Mouse (Mus musculus) kidney, postnatal 4 days (tissue): ENCODE data around the gene Med13l.

Source experiments
- DNase-seq, 2 experiments: peaks; one replicate each; pipeline ENCODE4 v3.0.0; 2021; ENCODE audit warnings: mixed read lengths in 2 of 2

The Med13l gene

DNA sequence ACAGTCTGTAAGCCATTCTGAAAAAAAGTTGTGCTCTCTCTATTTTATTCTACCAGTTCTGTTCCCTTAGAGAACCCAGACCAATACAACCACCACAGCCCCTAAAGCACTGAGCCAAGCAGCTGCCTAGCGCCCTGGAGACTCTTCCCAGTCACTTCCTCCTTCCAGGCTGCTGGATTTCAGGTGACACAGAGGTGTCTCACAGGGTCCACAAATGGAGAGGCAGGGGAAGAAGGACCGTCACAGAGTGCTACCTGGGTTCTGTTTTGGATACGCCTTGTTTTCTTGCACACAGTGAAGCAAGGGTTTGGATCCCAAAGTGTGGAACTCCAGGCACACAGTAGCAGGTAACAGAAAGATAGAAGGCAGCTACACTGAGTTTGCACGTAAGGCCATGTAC lies 140.5 kb downstream of the Med13l start:
- no peak for DNase-seq

GRCm38 (mm10) chr5:118702674-118703073 lies 142.2 kb downstream of the Med13l start:
- DNase-seq: no peak

DNA sequence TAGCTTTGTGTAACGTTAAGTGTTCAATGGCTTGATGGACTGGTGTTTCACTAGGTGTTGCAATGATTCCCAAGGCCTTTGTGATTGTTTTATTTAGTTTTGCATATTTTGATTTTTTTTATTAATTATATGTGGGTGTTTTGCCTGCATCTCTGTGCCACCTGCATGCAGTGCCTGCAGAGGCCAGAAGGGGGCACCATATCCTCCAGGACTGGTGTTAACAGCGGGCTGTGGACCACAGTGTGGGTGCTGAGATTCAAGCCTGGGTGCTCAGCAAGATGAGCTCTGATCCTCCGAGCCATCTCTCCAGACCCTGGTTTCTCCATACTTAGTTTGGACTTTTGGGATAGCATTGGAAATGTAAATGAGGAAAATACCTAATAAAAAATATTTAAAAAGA lies 143.7 kb downstream of the Med13l start:
- peak; percentile 43 to 51 for DNase-seq

GRCm38 (mm10) chr5:118704960-118705359 lies 144.5 kb downstream of the Med13l start:
- DNase-seq: no peak

DNA sequence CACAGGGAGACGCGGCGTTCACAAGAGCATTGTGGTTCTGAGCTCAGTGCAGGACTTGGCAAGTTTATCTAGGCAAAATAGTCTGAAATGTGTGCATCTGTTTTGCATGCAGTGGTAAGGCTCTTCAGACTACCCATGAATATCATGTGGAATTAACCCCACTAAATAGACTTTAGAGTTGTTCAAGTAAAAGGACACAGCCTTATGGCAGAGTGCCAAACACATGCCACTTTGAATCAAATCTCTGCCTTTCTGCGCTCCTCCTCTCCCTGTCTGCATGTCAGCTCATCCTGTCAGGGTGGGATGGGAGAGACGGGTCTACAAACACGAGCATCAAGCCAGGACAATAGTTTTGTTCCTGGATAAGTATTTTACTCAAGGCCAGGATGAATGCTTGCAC lies 145.5 kb downstream of the Med13l start:
- DNase-seq: no peak

GRCm38 (mm10) chr5:118706414-118706813 lies 145.9 kb downstream of the Med13l start:
- DNase-seq: no peak

DNA sequence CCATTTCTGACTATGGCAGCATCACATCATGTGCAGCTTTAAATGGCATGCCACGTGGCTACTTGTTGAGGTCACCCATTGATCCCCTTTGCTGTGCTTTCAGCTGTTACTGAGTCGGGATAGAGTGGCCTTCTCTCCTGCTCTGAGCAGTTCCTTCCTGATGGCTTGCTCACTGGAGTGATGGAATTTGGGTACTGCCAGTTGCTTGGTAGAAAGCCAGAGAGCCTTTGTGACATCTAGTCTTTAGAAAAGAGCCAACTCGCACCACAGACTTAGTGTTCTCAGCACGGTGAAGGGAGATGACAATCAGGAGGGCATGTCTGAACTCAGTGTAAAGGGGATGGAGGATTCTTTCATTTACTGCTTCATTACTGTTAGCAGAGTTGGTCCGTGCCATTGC lies 147.0 kb downstream of the Med13l start:
- DNase-seq: no peak

DNA sequence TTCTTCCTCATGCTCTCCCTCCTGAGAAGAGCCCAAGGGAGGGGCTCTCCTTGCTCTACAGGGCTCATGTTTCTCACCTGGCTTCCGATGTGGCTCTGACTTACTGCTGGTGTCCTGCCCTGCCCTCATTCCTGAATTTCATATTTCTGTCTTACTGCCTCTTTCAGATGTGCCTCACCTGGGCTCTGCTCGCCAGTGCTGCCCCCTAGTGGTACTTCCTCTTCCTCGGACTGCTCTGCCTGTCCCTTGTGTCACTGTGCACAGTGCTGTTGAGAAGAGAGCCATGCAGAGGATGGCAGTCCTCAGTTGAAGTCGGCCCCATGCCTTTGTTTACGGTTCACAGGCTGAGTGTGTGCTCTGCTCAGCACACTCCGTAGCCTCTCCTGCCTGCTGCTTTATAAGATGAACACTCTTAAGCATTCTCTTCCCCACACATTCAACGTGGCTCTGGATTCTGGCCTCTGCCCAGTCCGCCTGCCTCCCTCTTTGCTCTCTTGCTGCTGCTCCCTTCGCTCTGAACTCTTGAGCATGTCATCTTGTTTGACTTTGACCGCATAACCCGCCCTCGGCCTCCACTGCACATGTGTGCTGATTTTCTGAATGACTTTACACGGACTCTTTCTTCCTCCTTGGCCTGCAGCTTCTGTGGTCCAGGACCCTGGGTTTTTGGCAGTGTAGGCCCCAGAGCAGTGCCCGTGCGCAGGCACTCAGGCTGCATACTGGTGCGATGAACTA lies 147.9 kb downstream of the Med13l start:
- peak; percentile 84 to 86 for DNase-seq

- peak in 1 of 2 experiments; percentile 22 for DNase-seq
Observed at GRCm38 (mm10) chr5:118709847-118710251, 149.4 kb downstream of the Med13l start.

DNA sequence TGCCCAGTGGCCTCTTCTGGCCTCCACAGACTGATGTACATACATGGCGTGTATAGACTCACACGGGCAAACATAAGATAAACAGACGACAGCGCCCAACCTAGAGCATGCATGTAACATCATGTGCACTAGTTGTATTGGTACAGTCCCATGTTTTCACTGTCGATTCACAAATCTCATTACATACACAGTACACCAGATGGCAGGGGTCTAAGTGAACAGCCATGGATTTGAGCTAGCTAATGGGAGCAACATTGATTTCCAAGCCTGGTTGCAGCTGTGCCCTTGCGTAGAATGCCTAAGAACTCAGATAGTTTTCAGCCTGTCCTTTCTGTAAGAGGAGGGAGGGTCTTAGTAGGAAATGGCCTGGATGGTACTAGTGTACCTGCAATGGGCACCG lies 155.0 kb downstream of the Med13l start:
- DNase-seq: no peak

- DNase-seq: no peak
Observed at GRCm38 (mm10) chr5:118716295-118717271, 156.1 kb downstream of the Med13l start.

GRCm38 (mm10) chr5:118717456-118717855 lies 157.0 kb downstream of the Med13l start:
- DNase-seq: no peak

DNA sequence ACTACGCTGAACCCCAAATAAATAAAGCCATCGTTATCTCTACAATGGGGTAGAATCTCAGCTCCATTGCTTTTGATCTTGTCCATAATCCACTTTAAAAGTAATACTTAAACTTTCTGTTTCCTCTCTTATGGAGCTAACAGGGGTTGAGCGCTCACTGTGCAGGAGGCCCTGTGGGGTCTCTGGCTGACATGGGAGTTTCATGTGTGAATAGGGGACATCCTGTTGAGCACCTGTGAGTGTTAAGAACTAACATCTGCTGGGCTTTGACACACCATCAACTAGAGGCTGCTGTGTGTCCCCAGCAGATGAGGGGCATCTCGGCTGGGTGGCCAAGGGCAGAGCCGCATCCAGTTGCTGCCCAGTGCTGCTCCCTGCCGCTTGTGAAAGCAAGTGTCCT lies 157.6 kb downstream of the Med13l start:
- DNase-seq: no peak

DNA sequence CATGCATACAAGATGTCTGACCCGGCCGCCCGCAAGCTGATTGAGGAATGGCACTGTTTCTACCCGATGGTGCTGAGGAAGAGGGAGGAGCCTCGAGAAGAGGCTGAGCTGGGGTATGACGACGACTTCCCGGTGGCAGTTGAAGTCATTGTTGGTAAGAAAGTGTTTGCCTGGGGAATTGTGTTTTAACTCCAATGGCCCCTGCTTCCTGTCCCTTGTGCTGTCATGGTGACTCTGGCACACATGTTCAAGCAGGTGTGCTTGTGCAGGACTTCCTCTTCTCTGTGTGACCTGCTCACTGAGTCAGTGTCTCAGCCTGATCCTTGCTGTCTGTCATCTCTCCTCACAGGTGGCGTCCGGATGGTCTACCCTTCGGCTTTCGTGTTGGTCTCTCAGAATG lies 160.9 kb downstream of the Med13l start:
- no peak for DNase-seq

- no peak for DNase-seq
Observed at GRCm38 (mm10) chr5:118721848-118722247, 161.4 kb downstream of the Med13l start.

DNA sequence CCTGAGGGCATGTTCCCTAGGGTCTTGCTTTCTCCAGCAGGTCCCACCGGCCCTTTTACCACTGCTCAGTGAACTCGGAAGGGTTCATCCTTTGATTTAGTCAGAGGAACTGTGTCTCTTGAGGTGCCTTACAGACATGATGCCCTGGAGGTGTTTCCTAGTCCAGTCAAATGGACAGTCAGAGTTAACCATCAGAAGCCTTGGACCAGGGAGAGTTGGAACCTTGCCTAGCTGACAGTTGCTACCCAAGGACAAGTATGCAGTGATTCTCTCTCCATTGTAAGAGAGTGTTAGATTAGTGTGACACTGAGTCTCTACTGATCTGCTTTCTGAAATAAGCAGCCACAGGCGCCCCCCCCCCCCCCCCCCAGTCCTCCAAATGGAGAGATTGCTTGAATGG lies 162.0 kb downstream of the Med13l start:
- DNase-seq: no peak

- no peak for DNase-seq
Observed at GRCm38 (mm10) chr5:118725425-118725824, 164.9 kb downstream of the Med13l start.

DNA sequence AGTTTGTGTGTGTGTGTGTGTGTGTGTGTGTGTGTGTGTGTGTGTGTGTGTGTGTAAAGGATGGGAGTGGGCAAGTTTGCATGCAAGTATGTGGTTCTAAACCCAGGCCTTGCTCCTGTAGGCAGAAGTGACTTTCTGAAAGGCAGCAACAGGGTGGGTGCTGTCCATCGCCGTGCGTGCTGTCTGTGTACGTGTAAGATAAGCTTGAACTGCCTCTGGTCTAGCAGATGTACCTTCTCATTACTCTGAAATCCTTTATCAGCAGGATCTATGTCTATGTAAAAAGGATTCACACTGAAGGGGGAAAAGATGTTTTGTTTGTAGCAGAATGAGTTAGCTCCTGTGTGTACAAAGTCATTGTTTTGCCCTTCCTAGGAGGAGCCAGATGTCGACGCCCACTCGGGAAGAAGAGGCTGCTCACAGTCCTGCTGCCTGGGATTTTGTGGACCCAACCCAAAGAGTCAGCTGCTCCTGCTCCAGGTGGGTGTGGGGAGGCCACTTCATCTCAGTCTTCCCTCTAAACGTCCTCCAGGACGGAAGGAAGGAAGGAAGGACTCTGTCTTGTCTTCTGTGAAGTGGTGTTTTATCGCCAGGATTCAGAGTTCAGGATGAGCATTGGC lies 165.5 kb downstream of the Med13l start:
- no peak for DNase-seq

DNA sequence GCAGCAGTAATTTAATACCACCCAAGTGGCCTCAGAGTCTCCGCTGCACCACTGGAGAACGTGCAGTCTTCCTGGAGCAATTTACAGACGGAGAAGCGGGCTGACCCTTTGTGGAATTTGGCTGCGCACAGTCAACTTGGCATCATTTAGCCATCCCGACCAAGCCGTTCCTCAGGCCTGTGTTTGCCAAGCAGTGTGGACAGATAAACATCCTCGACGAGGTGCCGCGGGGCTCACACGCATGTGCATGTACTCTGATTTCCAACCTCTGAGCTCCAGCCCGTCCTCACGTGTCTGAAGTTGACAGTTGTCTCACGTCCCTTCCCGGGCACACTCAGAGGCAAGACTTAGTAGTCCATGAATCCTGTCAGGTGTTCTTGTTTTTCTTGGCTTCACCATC lies 166.9 kb downstream of the Med13l start:
- no peak for DNase-seq

- no peak for DNase-seq
Observed at GRCm38 (mm10) chr5:118732221-118732620, 171.7 kb downstream of the Med13l start.

DNA sequence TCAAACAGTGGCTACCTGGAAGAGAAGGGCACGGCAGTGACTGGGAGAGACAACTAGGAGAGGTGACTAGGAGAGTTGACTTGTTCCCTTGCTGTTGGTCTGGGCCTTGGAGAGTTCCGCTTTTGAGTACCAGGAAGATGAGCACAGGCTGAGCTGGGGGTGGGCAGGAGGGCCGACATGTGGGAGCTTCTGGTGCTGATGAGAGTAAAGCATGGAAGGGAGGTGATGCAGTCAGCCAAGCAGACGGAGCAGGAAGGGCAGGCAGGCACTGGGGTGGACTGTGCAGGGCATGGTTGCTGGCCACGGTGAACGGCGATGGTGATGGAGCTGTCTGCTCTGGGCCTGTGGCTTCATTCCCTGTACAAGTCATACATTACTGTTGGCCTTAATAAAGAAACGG lies 172.2 kb downstream of the Med13l start:
- no peak for DNase-seq

- DNase-seq: no peak
Observed at GRCm38 (mm10) chr5:118733566-118733965, 173.1 kb downstream of the Med13l start.

- no peak for DNase-seq
Observed at GRCm38 (mm10) chr5:118734455-118734854, 174.0 kb downstream of the Med13l start.
